Mouse (Mus musculus): Measurements from ENCODE around the gene Trib3.
A peak's percentile ranks its signal among the peaks of the same experiment; 100 is the strongest.
"Not testable (repeated sequence)": the region's sequence is repeated elsewhere in the genome, so short reads cannot be mapped to it uniquely, and the experiment has no call there.

Gene Trib3

DNA sequence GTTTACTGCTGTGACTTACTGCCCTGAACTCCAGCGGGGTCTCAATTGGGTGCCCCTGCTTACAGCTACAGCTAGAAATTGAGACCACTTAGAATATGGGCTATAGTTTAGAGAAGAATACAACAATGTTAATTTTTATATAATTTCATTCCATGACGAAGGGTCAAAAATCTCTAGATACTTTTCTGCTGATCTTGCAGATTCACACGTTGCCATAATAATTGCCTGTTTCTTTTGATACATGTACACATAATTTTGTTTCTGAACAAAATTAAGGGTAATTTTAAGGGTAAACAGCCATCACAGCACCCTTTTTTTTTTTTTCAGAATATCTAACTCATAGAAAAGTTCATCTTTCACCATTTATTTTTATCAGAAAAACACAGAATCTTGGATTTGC, 36.6 kb downstream of the Trib3 start:
- no peak for DNase-seq (ENCODE audit: low spot score)

DNA sequence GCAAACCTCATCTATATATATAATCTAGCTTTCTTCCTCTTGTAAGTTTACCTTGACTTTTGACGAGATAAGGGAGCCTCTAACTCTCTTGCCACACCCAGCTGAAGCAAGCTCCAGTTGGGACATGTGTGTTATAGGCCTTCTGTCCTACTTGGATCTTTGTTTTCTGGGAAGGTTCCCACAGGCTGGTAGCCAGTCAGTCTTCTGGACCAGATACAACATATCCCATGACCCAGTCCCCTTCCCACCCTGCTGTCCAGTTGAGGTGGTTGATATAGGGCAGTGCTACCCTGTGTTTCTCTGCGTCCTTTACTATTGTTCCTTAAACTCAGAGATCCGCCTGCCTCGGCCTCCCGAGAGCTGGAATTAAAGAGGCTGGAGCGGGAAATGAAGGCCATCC, 38.4 kb downstream of the Trib3 start:
- no peak for DNase-seq (ENCODE audit: low spot score)

DNA sequence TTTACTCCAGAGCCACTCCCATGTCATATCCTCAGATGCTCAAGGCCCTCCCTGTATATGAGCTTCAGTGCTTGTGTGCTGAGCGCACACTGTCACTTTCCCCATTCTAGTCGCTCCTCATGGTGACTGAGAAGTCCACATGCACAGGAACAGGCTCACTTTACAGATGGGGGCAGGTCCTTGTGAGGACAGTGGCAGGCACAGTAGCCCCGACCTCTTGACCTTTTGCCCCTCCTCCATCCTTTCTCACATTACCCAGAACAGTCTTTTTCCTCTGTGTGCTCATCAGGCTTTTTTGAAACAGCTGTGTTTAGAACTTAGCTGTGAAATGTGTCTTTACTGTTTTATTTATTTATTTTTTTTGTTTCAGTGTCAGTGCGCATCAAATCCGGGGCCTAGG, 40.1 kb downstream of the Trib3 start:
- no peak for DNase-seq (ENCODE audit: low spot score)

DNA sequence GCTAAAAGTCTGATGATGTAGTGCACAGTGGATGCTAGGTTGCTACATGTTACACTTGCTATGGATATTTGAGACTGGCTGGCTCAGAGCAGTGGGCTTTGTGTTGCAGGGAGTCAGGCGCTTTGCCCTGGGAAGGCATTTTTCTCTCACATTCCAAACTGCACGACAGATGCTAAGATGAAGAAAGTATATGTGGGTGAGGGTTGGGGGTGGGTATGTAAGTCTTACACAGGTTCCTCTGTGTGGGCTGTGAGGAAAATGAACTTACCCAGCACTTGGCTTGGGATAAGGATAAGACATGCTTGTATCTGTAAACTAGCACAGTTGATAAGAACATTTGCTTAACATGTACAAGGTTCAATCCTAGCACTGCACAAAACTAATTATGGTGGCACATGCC, 41.0 kb downstream of the Trib3 start:
- no peak for DNase-seq (ENCODE audit: low spot score)

DNA sequence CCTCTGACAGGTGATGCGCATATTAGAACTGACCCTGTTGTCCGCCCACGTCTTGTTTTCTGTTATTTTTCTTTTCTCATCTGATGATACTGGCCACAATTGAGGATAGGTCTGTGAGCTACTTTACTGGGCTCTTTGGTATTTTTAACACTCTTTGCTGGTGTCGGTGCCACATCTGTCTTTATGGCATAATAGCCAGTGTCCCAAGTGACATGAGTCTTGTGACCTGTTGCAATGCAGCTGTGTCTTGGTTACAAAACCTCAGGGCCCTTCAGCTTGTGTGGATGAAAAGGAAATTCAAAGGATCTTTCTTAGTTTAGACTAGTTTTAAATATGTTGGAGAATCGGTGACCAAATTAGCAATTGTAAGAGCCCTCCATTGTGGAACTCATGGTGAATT, 49.3 kb downstream of the Trib3 start:
- DNase-seq (ENCODE audit: low spot score): no peak

DNA sequence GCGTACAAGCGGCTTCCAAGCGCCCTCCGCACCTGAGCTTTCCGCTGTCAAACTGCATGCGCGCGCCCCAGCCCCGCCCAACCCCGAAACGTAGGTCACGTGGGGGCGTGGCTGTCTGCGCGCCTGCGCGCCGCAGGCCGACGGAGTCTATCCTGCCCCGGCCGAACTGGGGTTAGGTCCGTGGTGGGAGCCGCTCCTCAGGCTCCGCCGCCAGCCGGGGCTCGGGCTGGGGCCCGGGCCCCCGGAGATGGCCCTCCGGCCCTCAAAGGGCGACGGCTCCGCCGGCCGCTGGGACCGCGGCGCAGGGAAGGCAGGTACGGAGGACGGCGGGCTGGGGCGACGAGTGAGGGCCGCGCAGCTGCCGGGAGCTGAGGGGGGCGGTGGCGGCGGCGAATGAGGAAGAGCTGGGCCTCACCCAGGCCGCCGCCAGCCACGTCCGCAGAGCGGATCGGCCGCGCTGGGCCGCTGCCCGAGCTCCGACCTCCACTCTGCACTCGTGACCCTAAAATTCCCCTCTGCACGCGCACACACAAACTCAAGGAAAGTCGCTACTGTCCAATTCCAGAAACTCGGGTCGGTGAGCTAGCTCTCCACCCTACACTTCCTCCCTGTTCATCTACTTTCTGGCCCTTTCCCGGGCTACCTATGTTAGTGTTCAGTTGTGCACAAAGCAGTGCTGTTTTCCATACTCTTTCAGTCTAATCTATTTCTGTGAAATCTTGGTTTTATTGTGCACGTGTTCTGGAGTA, 49.9 kb downstream of the Trib3 start, which contains the start of gene Tbc1d20:
TSS of gene Tbc1d20 (plus strand) at position 102 of the 749 bp plus-strand sequence.
- peak; percentile 86 for DNase-seq (ENCODE audit: low spot score)

DNA sequence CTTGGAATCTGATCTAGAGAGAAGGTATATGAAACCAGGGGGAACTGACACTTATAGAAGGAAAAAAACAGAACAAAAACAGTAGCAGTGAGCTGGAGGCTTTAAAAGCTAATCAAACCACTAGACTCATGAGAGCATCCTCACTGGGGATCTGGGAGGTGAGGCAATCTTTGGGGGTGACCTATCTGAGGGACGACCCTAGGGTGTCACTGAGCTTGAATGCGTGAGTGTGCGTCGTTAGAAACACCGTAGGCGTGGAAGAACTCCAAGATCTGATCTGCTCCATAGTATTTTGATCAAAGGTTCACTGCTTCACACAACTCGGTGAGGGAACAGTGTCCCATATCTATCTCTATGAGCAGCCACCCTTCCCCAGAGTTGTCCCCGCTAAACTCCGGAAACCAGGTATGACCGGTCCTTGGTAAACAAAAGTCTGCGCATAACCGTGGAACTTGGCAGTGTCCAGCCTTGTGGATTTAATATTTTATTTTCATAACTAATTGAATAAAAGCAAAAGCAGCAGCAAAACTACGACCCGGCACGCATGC, 50.6 kb downstream of the Trib3 start:
- DNase-seq (ENCODE audit: low spot score): no peak

DNA sequence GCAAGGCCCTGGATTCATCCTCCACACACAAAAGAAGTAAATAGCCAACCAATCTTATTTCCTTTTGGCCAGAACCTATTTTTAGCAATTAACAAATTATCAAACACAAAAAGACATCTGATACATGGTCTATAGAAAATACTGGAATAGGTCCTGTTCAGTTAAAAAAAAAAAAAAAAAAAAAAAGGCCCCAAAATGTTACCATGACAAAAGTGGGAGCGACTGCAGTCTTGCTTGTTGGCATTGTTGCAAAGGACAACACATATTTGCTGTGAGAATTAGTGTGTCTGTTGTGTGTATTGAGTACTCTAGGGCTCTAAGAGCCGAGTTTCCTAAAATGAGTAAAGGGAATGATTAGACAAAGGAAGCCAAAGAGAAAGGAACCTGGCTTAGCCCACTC, 51.4 kb downstream of the Trib3 start:
- DNase-seq (ENCODE audit: low spot score): no peak

DNA sequence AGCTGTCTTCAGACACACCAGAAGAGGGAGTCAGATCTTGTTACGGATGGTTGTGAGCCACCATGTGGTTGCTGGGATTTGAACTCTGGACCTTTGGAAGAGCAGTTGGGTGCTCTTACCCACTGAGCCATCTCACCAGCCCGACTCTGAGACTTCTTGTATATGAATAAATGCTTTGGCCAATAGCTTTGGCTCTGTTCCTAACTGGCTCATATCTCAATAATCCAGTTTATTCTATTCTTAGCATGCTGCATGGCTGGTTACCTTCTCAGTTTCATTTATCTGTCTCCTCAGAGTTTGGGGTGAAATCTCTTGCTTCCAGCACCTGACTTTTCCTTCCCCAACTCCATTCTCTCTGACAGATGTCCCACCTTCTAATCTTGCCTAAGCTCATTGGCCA, 54.2 kb downstream of the Trib3 start:
- not testable (repeated sequence) for DNase-seq (ENCODE audit: low spot score)

DNA sequence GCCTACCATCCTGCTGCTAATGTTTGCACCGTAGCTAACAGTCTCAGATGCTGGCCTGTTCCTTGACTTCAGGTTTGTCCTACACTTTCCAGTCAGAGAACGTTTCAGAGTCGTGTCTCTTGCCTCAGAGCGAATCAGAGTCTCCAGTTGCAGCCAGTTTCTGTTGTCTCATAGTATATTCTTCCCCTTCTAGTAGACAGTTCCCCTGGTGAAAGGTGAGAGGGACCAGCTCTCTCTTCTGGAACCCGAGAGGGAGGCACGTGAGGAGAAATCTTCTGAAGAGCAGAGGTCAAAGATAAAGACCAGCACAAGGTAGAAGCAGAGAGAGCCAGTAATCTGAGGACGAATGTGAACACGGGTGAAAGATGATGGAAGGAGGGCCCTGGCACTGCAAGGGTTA, 55.8 kb downstream of the Trib3 start:
- no peak for DNase-seq (ENCODE audit: low spot score)

DNA sequence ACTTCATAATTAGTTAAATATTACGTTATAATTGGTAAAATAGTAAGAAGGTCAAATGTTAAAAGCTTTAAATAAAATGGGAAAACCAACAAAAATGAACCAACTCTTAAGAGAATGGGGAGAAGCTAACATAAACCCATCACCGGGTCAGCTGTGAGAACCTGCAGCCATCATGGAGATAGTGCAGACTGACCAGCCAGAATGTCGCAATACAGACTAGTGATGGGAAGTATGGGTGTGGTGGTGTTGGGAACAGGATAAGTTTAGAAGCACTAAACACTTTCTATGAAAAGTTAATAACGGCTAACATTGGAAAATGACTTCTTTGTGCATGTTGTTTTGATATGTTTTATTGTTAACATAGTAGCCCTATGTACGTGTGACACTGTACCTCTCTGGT, 56.3 kb downstream of the Trib3 start:
- no peak for DNase-seq (ENCODE audit: low spot score)

All from ovary, postnatal 10 days (tissue).